Mouse (Mus musculus): ENCODE measurements around the gene Cd300ld3. TPM values are rescaled to one million over a fixed set of nuclear protein-coding genes. Genes with fewer than 3 reads are reported as not detected.

The Cd300ld3 gene
- 1.1 TPM for polyA plus RNA-seq (2014; fragmentation: Illumina TruSeq; extraction: RNeasy Lipid Tissue Mini Kit (QIAGEN cat#74804); ENCODE audit: low read depth, low replicate concordance)

DNA sequence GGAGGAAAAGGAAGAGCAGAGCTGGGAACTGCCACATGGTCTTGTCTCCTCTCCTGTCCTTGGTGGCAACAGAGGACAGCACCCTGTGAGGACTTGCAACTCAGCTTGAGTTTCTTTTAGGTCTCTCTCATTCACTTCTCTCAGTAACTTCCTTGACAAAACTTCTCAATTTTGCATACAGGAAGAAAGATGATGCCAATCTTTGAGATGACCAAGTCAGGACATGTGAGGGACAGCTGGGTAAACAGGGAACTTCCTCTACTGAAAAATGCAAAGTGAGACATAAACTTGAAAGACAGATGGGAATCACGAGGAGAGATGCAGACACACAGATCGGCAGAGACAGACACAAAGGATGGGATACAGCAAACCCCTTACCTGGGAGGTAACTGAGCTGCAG, at the start of gene Cd300ld3:
Cd300ld3 (minus strand) TSS at position 151 of the 400 bp plus-strand sequence.

DNA sequence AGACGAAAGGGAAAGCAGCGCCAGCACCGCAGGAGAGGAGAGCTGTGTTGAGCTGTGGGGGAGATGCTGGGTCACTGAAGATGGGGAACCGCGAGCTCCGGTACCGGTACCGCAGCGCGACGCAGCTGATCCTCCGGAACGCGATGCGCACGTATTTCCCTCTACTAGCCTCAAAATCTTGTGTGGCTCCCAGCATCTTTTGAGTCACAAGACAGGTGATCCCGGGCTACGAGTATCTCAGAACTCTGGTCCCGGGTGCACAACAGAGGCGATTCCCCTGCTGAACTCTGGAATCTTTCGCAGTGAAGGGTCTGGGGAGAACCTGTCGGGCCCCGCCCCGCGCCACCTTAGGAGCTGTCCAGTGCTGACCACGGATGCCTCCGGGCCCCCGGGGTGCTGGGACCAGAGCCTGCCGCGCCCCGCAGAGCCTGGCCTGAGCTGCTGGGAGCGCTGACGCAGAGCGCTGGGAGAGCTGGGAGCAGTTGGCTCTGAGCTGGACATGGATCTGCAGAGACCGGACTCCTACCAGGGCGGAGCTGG, 43.2 kb upstream of the Cd300ld3 start, which contains the start of gene Rab37:
Rab37 (plus strand) TSS at position 70 of the 540 bp plus-strand sequence.

DNA sequence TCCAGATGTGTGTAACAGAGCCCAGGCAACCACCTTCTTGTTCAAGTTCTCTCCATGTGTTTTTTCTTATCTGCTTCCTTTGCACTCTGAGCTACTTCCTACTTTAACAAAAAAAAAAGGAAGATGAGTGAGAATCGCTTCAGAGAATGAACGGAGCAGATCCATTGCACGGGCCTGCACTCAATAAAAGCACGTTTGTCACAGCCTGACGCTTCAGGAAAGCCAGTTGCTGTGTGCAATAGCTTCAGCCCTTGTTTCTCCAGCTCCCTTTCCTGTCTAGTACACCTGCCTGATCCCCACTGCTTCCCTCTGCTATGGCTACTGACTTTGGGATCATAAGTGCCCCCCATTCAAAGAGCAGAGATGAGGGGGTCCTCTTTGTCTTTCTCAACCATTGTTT, 13.9 kb upstream of the Cd300ld3 start, which contains the start of gene Cd300e:
Cd300e (minus strand) TSS at position 101 of the 400 bp plus-strand sequence.

DNA sequence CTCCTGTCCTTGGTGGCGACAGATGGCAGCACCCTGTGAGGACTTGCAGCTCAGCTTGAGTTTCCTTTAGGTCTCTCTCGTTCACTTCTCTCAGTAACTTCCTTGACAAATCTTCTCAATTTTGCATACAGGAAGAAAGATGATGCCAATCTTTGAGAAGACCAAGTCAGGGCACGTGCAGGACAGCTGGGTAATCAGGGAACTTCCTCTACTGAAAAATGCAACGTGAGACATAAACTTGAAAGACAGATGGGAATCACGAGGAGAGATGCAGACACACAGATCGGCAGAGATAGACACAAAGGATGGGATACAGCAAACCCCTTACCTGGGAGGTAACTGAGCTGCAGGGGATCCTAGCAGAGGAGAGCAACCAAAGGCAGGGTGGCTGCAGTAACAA, 10.5 kb downstream of the Cd300ld3 start, which contains the start of gene Cd300ld5:
Cd300ld5 (minus strand) TSS at position 101 of the 400 bp plus-strand sequence.

DNA sequence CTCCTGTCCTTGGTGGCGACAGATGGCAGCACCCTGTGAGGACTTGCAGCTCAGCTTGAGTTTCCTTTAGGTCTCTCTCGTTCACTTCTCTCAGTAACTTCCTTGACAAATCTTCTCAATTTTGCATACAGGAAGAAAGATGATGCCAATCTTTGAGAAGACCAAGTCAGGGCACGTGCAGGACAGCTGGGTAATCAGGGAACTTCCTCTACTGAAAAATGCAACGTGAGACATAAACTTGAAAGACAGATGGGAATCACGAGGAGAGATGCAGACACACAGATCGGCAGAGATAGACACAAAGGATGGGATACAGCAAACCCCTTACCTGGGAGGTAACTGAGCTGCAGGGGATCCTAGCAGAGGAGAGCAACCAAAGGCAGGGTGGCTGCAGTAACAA, 21.3 kb downstream of the Cd300ld3 start, which contains the start of gene Cd300ld4:
Cd300ld4 (minus strand) TSS at position 101 of the 400 bp plus-strand sequence.

DNA sequence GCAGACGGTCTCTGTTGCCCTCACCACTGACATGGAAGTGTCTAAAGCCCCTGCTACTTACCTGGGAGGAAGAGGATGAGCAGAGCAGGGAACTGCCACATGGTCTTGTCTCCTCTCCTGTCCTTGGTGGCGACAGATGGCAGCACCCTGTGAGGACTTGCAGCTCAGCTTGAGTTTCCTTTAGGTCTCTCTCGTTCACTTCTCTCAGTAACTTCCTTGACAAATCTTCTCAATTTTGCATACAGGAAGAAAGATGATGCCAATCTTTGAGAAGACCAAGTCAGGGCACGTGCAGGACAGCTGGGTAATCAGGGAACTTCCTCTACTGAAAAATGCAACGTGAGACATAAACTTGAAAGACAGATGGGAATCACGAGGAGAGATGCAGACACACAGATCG, 32.1 kb downstream of the Cd300ld3 start, which contains the start of gene Cd300ld2:
Cd300ld2 (minus strand) TSS at position 101 of the 400 bp plus-strand sequence.

DNA sequence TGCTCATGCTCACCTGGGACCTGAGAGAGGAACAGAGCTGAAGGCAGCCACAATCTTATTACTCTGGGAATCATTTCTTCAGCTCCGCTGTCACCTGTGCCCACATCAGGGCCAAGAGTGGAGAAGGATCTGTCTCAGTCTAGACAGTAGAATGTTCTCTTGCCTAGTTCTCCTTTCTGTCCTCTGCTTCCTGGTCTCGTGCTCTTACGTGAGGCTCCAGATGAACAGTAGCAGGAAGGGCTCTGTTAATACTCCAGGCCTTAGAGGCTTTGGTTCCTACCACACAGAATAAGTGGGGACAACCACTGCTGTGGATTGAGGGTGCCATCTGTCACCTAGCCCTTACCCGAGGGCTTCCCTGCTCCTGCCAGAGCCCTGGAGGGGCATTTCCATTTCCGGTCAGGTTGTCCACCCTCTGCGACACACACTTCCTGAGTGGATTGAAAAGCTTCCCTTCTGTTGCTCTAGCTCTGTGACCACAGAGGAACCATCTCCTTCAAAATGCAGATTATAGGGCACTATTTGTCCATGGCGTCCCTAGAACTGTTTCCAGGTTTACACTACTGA, 46.7 kb downstream of the Cd300ld3 start, which contains the start of gene Cd300c2:
Cd300c2 (minus strand) TSS at position 407 of the 567 bp plus-strand sequence.

Other genes with a start within 250 kb of the Cd300ld3 start
- gene Gpr142, start 249.5 kb downstream of the Cd300ld3 start, polyA plus RNA-seq (2014; fragmentation: Illumina TruSeq; extraction: RNeasy Lipid Tissue Mini Kit (QIAGEN cat#74804); ENCODE audit: low read depth, low replicate concordance), result not detected
- gene Gprc5c, start 197.3 kb downstream of the Cd300ld3 start, polyA plus RNA-seq (2014; fragmentation: Illumina TruSeq; extraction: RNeasy Lipid Tissue Mini Kit (QIAGEN cat#74804); ENCODE audit: low read depth, low replicate concordance), result 0.07 TPM
- gene Cd300a, start 158.4 kb downstream of the Cd300ld3 start, polyA plus RNA-seq (2014; fragmentation: Illumina TruSeq; extraction: RNeasy Lipid Tissue Mini Kit (QIAGEN cat#74804); ENCODE audit: low read depth, low replicate concordance), result 0.24 TPM
- not detected for gene Cd300lb, start 114.0 kb downstream of the Cd300ld3 start, polyA plus RNA-seq (2014; fragmentation: Illumina TruSeq; extraction: RNeasy Lipid Tissue Mini Kit (QIAGEN cat#74804); ENCODE audit: low read depth, low replicate concordance)
- not detected for gene Cd300c, start 79.3 kb downstream of the Cd300ld3 start, polyA plus RNA-seq (2014; fragmentation: Illumina TruSeq; extraction: RNeasy Lipid Tissue Mini Kit (QIAGEN cat#74804); ENCODE audit: low read depth, low replicate concordance)
- gene Cd300ld, start 58.5 kb downstream of the Cd300ld3 start, polyA plus RNA-seq (2014; fragmentation: Illumina TruSeq; extraction: RNeasy Lipid Tissue Mini Kit (QIAGEN cat#74804); ENCODE audit: low read depth, low replicate concordance), result 0.41 TPM
- 0.22 TPM for gene Cd300c2, start 46.5 kb downstream of the Cd300ld3 start, polyA plus RNA-seq (2014; fragmentation: Illumina TruSeq; extraction: RNeasy Lipid Tissue Mini Kit (QIAGEN cat#74804); ENCODE audit: low read depth, low replicate concordance)
- not detected for gene Cd300ld2, start 32.2 kb downstream of the Cd300ld3 start, polyA plus RNA-seq (2014; fragmentation: Illumina TruSeq; extraction: RNeasy Lipid Tissue Mini Kit (QIAGEN cat#74804); ENCODE audit: low read depth, low replicate concordance)
- not detected for gene Cd300ld4, start 21.4 kb downstream of the Cd300ld3 start, polyA plus RNA-seq (2014; fragmentation: Illumina TruSeq; extraction: RNeasy Lipid Tissue Mini Kit (QIAGEN cat#74804); ENCODE audit: low read depth, low replicate concordance)
- 1.1 TPM for gene Cd300ld5, start 10.6 kb downstream of the Cd300ld3 start, polyA plus RNA-seq (2014; fragmentation: Illumina TruSeq; extraction: RNeasy Lipid Tissue Mini Kit (QIAGEN cat#74804); ENCODE audit: low read depth, low replicate concordance)
- gene Cd300e, start 13.8 kb upstream of the Cd300ld3 start, polyA plus RNA-seq (2014; fragmentation: Illumina TruSeq; extraction: RNeasy Lipid Tissue Mini Kit (QIAGEN cat#74804); ENCODE audit: low read depth, low replicate concordance), result not detected
- gene Rab37, start 43.0 kb upstream of the Cd300ld3 start, polyA plus RNA-seq (2014; fragmentation: Illumina TruSeq; extraction: RNeasy Lipid Tissue Mini Kit (QIAGEN cat#74804); ENCODE audit: low read depth, low replicate concordance), result not detected
- gene Cd300lf, start 85.6 kb upstream of the Cd300ld3 start, polyA plus RNA-seq (2014; fragmentation: Illumina TruSeq; extraction: RNeasy Lipid Tissue Mini Kit (QIAGEN cat#74804); ENCODE audit: low read depth, low replicate concordance), result not detected
- 5.1 TPM for gene Slc9a3r1, start 114.9 kb upstream of the Cd300ld3 start, polyA plus RNA-seq (2014; fragmentation: Illumina TruSeq; extraction: RNeasy Lipid Tissue Mini Kit (QIAGEN cat#74804); ENCODE audit: low read depth, low replicate concordance)
- gene Tmem104, start 139.1 kb upstream of the Cd300ld3 start, polyA plus RNA-seq (2014; fragmentation: Illumina TruSeq; extraction: RNeasy Lipid Tissue Mini Kit (QIAGEN cat#74804); ENCODE audit: low read depth, low replicate concordance), result 0.13 TPM
- 7.1 TPM for gene Nat9, start 139.4 kb upstream of the Cd300ld3 start, polyA plus RNA-seq (2014; fragmentation: Illumina TruSeq; extraction: RNeasy Lipid Tissue Mini Kit (QIAGEN cat#74804); ENCODE audit: low read depth, low replicate concordance)
- 0.04 TPM for gene Grin2c, start 218.8 kb upstream of the Cd300ld3 start, polyA plus RNA-seq (2014; fragmentation: Illumina TruSeq; extraction: RNeasy Lipid Tissue Mini Kit (QIAGEN cat#74804); ENCODE audit: low read depth, low replicate concordance)
- gene Fdxr, start 228.6 kb upstream of the Cd300ld3 start, polyA plus RNA-seq (2014; fragmentation: Illumina TruSeq; extraction: RNeasy Lipid Tissue Mini Kit (QIAGEN cat#74804); ENCODE audit: low read depth, low replicate concordance), result 5.7 TPM
- gene Fads6, start 249.3 kb upstream of the Cd300ld3 start, polyA plus RNA-seq (2014; fragmentation: Illumina TruSeq; extraction: RNeasy Lipid Tissue Mini Kit (QIAGEN cat#74804); ENCODE audit: low read depth, low replicate concordance), result 3.2 TPM

Measured in testis, adult 10 weeks (tissue).